Mouse (Mus musculus) hindbrain, embryonic 11.5 days (tissue): Measurements from ENCODE around the gene Krt90. TPM values are rescaled to one million over a fixed set of nuclear protein-coding genes. Genes with fewer than 3 reads are reported as not detected.

Experiments
- ATAC-seq: fragments of 200-750 bp; cut with Nextera tagmentation; 2 replicates; pipeline ENCODE4 v1.8.0; 2017; ENCODE audit warnings: mild to moderate bottlenecking, moderate TSS enrichment, moderate library complexity; ENCODE audit not compliant: low FRiP score
- DNase-seq: peaks from one replicate; pipeline ENCODE4 v3.0.0-alpha.2; 2015; ENCODE audit warnings: low spot score
- H3K27ac ChIP-seq: fragments of 300-500 bp; sonication (generic); 2 replicates; pipeline ENCODE4 v1.5.1; 2014; ENCODE audit warnings: mild to moderate bottlenecking, low read depth, low read length
- H3K27me3 ChIP-seq: fragments of 300-500 bp; sonication (generic); 2 replicates; pipeline ENCODE4 v1.6.1; 2014; ENCODE audit warnings: mild to moderate bottlenecking, low read length, moderate library complexity, mixed read lengths; ENCODE audit not compliant: control insufficient read depth, insufficient read depth
- H3K36me3 ChIP-seq: fragments of 300-500 bp; sonication (generic); 2 replicates; pipeline ENCODE4 v1.6.1; 2014; ENCODE audit warnings: mild to moderate bottlenecking, low read length, moderate library complexity, mixed read lengths; ENCODE audit not compliant: control insufficient read depth, insufficient read depth
- H3K4me1 ChIP-seq: fragments of 300-500 bp; sonication (generic); replicated peaks from 2 replicates; pipeline ENCODE4 v1.6.1; 2014; ENCODE audit warnings: low read length, mixed read lengths; ENCODE audit not compliant: control insufficient read depth, insufficient read depth
- H3K4me2 ChIP-seq: fragments of 300-500 bp; sonication (generic); replicated peaks from 2 replicates; pipeline ENCODE4 v1.6.1; 2014; ENCODE audit warnings: mild to moderate bottlenecking, low read depth, low read length
- H3K4me3 ChIP-seq: fragments of 300-500 bp; sonication (generic); 2 replicates; pipeline ENCODE4 v1.5.1; 2014; ENCODE audit warnings: low read depth, low read length
- H3K9ac ChIP-seq: fragments of 300-500 bp; sonication (generic); 2 replicates; pipeline ENCODE4 v1.6.1; 2014; ENCODE audit warnings: low read depth, low read length
- H3K9me3 ChIP-seq: fragments of 300-500 bp; sonication (generic); 2 replicates; pipeline ENCODE4 v1.6.1; 2016; ENCODE audit warnings: low read length; ENCODE audit not compliant: control insufficient read depth
- WGBS: fragments of 180-500 bp; shearing (Covaris S2); extraction: QIAGEN DNeasy Blood & Tissue Kit; methylation state at CpG from one replicate; pipeline ENCODE4 v1.1.7; 2014; 5-methylcytosine and 5-hydroxymethylcytosine counted together
- polyA plus RNA-seq: library from polyadenylated mRNA; unstranded; fragments of >200 nt; fragmentation: Nextera tagmentation; extraction: Ambion mirVana; gene quantifications from 2 replicates; pipeline ENCODE4 v1.2.1, GENCODE M21; 2014

The Krt90 gene
- polyA plus RNA-seq, 1 experiment from 2014 or later: 0.42 TPM

GRCm38 (mm10) chr15:101558034-101558646 lies 4.6 kb downstream of the Krt90 start:
- DNase-seq (peak; percentile 57), ATAC-seq (no peak)
- no peaks in the 10 kb centered on the region for H3K9me3 ChIP-seq
- peaks cover 4% of the 10 kb centered on the region; the same call in 1 of the 2 replicates for H3K4me1 ChIP-seq
- H3K4me3 ChIP-seq: no peak overlapping the region
- H3K27ac ChIP-seq: no peak overlapping the region
- H3K27me3 ChIP-seq: no peaks in the 10 kb centered on the region
- no peak overlapping the region for H3K9ac ChIP-seq
- 7% methylated on average over 6 of the region's 7 CpGs for WGBS
- no peaks in the 10 kb centered on the region for H3K36me3 ChIP-seq
- H3K4me2 ChIP-seq: no peak overlapping the region

DNA sequence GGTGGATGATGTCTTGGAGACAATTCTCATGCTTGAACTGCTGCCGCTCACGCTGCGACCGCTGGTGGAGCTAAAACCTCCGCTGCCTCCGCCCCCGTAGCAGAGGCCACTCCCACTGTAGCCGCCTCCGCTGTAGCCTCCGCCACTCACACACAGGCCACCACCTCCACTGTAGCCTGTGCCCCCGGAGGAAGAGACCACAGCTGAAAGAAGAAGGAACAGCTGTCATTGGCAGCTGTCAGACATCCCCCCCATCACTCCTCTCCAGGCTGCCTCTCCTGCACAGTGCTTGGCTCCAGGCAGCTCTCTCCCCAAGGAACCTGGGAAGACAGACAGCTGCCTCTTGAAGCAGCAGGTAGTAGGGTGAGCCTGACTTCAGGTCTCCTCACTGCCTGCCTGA lies 9.6 kb downstream of the Krt90 start:
- Histone ChIP-seq H3K27me3 (no peaks in the 10 kb centered on the region), H3K4me2 (0 out of 2 replicates have a peak overlapping the region, but pooled peaks have one; percentile 11), H3K4me3 (no peak overlapping the region), H3K9me3 (no peaks in the 10 kb centered on the region), H3K36me3 (no peaks in the 10 kb centered on the region), H3K9ac (0 out of 2 replicates have a peak overlapping the region, but pooled peaks have one; percentile 15), H3K27ac (no peak overlapping the region), H3K4me1 (peaks cover 3% of the 10 kb centered on the region; the same call in 1 of the 2 replicates)
- peak; percentile 72 for ATAC-seq
- peak; percentile 66 for DNase-seq
- WGBS: 0% methylated on average over 11 of the region's 11 CpGs

DNA sequence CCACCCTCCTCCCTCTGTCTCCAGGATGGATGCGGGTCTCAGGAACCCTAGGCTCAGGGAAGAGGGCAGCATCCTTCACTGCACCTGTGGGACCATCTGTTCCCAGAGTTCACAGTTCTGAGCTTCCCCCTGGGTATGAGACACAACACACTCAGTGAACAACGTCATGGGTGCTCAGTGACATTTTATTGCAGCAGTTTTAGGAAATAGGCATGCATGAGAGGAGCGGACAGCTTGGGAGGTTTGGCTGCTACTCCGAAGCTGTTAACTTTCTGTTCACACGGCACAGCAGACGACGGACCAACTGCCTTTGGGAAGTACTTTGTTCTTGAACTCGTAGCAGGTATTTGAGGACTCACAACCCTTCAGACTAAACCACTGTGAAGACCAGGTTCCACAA lies 10.6 kb downstream of the Krt90 start:
- DNase-seq: no peak
- Histone ChIP-seq H3K9ac (no peak overlapping the region), H3K9me3 (no peaks in the 10 kb centered on the region), H3K27me3 (no peaks in the 10 kb centered on the region), H3K4me1 (peaks cover 3% of the 10 kb centered on the region; the same call in 1 of the 2 replicates), H3K4me3 (no peak overlapping the region), H3K4me2 (no peak overlapping the region), H3K36me3 (no peaks in the 10 kb centered on the region), H3K27ac (no peak overlapping the region)
- WGBS: 82% methylated on average over 8 of the region's 8 CpGs
- ATAC-seq: no peak

GRCm38 (mm10) chr15:101550567-101550966 lies 12.2 kb downstream of the Krt90 start, which contains the start of gene Krt82:
Gene Krt82, minus strand, starts transcription at chr15:101550667.
- DNase-seq: no peak
- Histone ChIP-seq H3K4me1 (peaks cover 3% of the 10 kb centered on the region; the same call in 1 of the 2 replicates), H3K4me3 (no peak within 1 kb of the TSS), H3K27me3 (no peaks in the 10 kb centered on the region), H3K9me3 (no peaks in the 10 kb centered on the region), H3K36me3 (no peaks in the 10 kb centered on the region), H3K27ac (no peak within 1 kb of the TSS), H3K4me2 (no peak within 1 kb of the TSS), H3K9ac (no peak within 1 kb of the TSS)
- WGBS: 89% methylated on average over 7 of the region's 7 CpGs
- ATAC-seq: no peak

- Histone ChIP-seq H3K9me3 (no peaks in the 10 kb centered on the region), H3K4me2 (no peak overlapping the region), H3K36me3 (no peaks in the 10 kb centered on the region), H3K9ac (no peak overlapping the region), H3K27ac (no peak overlapping the region), H3K27me3 (no peaks in the 10 kb centered on the region), H3K4me3 (no peak overlapping the region), H3K4me1 (no peaks in the 10 kb centered on the region)
- 62% methylated on average over 3 of the region's 3 CpGs for WGBS
- ATAC-seq (no peak), DNase-seq (no peak)
These were observed 18.3 kb downstream of the Krt90 start for GRCm38 (mm10) chr15:101544478-101544877.

- Histone ChIP-seq H3K36me3 (no peaks in the 10 kb centered on the region), H3K27ac (no peak overlapping the region), H3K4me1 (no peaks in the 10 kb centered on the region), H3K27me3 (no peaks in the 10 kb centered on the region), H3K9ac (no peak overlapping the region), H3K9me3 (no peaks in the 10 kb centered on the region), H3K4me3 (no peak overlapping the region), H3K4me2 (no peak overlapping the region)
- ATAC-seq (no peak), DNase-seq (no peak)
- 52% methylated on average over 9 of the region's 9 CpGs for WGBS
These were observed 20.2 kb downstream of the Krt90 start for GRCm38 (mm10) chr15:101542543-101542942.

GRCm38 (mm10) chr15:101538580-101538900 lies 24.2 kb downstream of the Krt90 start:
- no peaks in the 10 kb centered on the region for H3K4me1 ChIP-seq
- no peak overlapping the region for H3K4me3 ChIP-seq
- H3K36me3 ChIP-seq: no peaks in the 10 kb centered on the region
- DNase-seq: no peak
- H3K4me2 ChIP-seq: no peak overlapping the region
- no peak overlapping the region for H3K27ac ChIP-seq
- no peak for ATAC-seq
- no peaks in the 10 kb centered on the region for H3K27me3 ChIP-seq
- no peaks in the 10 kb centered on the region for H3K9me3 ChIP-seq
- H3K9ac ChIP-seq: no peak overlapping the region
- WGBS: 81% methylated on average over 4 of the region's 4 CpGs

DNA sequence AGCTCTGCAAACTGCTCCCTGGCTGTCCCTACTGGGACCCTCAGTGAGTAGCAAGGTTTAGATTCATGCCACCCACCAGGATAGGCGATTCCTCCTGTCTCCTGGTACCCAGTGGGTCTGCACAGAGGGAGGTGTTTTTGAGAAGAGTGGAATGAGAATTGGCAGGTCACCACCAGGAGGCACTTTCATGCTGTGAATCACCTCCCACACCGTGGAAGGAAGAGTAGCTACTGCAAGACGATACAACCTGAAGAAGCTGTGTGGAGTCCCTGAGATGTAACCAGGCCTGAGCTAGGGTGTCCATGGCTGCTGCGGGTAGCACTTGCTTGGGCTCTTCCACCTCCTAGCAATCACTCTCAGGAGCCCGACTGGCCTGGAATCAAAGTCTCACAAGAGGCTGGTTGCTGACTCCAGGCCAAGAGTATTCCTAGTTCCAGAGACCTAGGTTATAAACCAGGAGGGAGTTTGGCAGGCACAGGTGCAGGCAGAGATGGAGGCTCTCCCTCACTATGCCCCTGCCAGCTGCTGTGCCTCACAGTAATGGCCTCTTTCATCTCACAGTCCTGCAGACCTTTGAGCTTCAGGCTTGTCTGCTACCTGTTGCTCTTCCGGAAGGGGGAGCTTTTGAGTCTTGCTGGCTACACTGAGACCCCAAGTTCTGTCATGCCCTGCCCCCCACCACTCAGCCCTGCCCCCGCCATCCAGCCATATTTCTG lies 24.7 kb downstream of the Krt90 start:
- 44% methylated on average over 7 of the region's 7 CpGs for WGBS
- no peaks in the 10 kb centered on the region for H3K9me3 ChIP-seq
- no peaks in the 10 kb centered on the region for H3K4me1 ChIP-seq
- H3K27me3 ChIP-seq: no peaks in the 10 kb centered on the region
- no peak for DNase-seq
- H3K27ac ChIP-seq: no peak overlapping the region
- H3K36me3 ChIP-seq: no peaks in the 10 kb centered on the region
- H3K4me2 ChIP-seq: no peak overlapping the region
- H3K4me3 ChIP-seq: no peak overlapping the region
- H3K9ac ChIP-seq: no peak overlapping the region
- no peak for ATAC-seq
